Mouse (Mus musculus): Measurements from ENCODE around the gene Hilpda. TPM values are rescaled to one million over a fixed set of nuclear protein-coding genes. Genes with fewer than 3 reads are reported as not detected.

Gene Hilpda
- polyA plus RNA-seq (2014; fragmentation: Nextera tagmentation; extraction: Ambion mirVana): 35.9 and 37.8 TPM in 2 replicates

- Histone ChIP-seq H3K9me3 (ENCODE audit: control insufficient read depth, low read length) (no peaks in the 10 kb centered on the region), H3K4me1 (replicated peaks; ENCODE audit: control insufficient read depth, insufficient read depth, low read length) (no peaks in the 10 kb centered on the region), H3K27ac (ENCODE audit: low read depth, low read length) (no peak within 1 kb of the TSS), H3K4me3 (ENCODE audit: low read depth, low read length) (peak within 1 kb of the TSS; percentile 42), H3K9ac (ENCODE audit: low read depth, low read length) (peak within 1 kb of the TSS; percentile 54), H3K36me3 (ENCODE audit: control insufficient read depth, insufficient read depth, low read length) (no peaks in the 10 kb centered on the region), H3K4me2 (replicated peaks; ENCODE audit: low read depth, low read length) (peak within 1 kb of the TSS; percentile 57), H3K27me3 (ENCODE audit: control insufficient read depth, insufficient read depth, low read length) (no peaks in the 10 kb centered on the region; the same call in 1 of the 2 replicates)
- WGBS: under 1% methylated on average over 45 of the region's 46 CpGs
- DNase-seq (ENCODE audit: low spot score) (peak; percentile 97), ATAC-seq (ENCODE audit: low FRiP score) (peak; percentile 98)
Observed at GRCm38 (mm10) chr6:29272312-29273072, at the start of gene Hilpda. Gene Hilpda (plus strand): TSS chr6:29272488.

GRCm38 (mm10) chr6:29229265-29229913, 42.9 kb upstream of the Hilpda start:
- Histone ChIP-seq H3K4me1 (replicated peaks; ENCODE audit: control insufficient read depth, insufficient read depth, low read length) (no peaks in the 10 kb centered on the region), H3K27me3 (ENCODE audit: control insufficient read depth, insufficient read depth, low read length) (no peaks in the 10 kb centered on the region), H3K9me3 (ENCODE audit: control insufficient read depth, low read length) (no peaks in the 10 kb centered on the region), H3K4me3 (ENCODE audit: low read depth, low read length) (no peak overlapping the region), H3K9ac (ENCODE audit: low read depth, low read length) (no peak overlapping the region), H3K36me3 (ENCODE audit: control insufficient read depth, insufficient read depth, low read length) (no peaks in the 10 kb centered on the region), H3K4me2 (replicated peaks; ENCODE audit: low read depth, low read length) (no peak overlapping the region), H3K27ac (ENCODE audit: low read depth, low read length) (no peak overlapping the region)
- no peak for ATAC-seq (ENCODE audit: low FRiP score)
- DNase-seq (ENCODE audit: low spot score): no peak
- 87% methylated on average over 6 of the region's 6 CpGs for WGBS

GRCm38 (mm10) chr6:29230386-29230785, 41.9 kb upstream of the Hilpda start:
- Histone ChIP-seq H3K27me3 (ENCODE audit: control insufficient read depth, insufficient read depth, low read length) (no peaks in the 10 kb centered on the region), H3K4me1 (replicated peaks; ENCODE audit: control insufficient read depth, insufficient read depth, low read length) (no peaks in the 10 kb centered on the region), H3K4me3 (ENCODE audit: low read depth, low read length) (no peak overlapping the region), H3K27ac (ENCODE audit: low read depth, low read length) (no peak overlapping the region), H3K4me2 (replicated peaks; ENCODE audit: low read depth, low read length) (no peak overlapping the region), H3K9me3 (ENCODE audit: control insufficient read depth, low read length) (no peaks in the 10 kb centered on the region), H3K9ac (ENCODE audit: low read depth, low read length) (no peak overlapping the region), H3K36me3 (ENCODE audit: control insufficient read depth, insufficient read depth, low read length) (no peaks in the 10 kb centered on the region)
- DNase-seq (ENCODE audit: low spot score) (no peak), ATAC-seq (ENCODE audit: low FRiP score) (no peak)
- 67% methylated on average over 6 of the region's 6 CpGs for WGBS

GRCm38 (mm10) chr6:29231799-29232198, 40.5 kb upstream of the Hilpda start:
- no peak overlapping the region for H3K27ac ChIP-seq (ENCODE audit: low read depth, low read length)

GRCm38 (mm10) chr6:29232321-29232720, 40.0 kb upstream of the Hilpda start:
- Histone ChIP-seq H3K4me3 (ENCODE audit: low read depth, low read length) (no peak overlapping the region), H3K27ac (ENCODE audit: low read depth, low read length) (no peak overlapping the region), H3K4me1 (replicated peaks; ENCODE audit: control insufficient read depth, insufficient read depth, low read length) (no peaks in the 10 kb centered on the region), H3K27me3 (ENCODE audit: control insufficient read depth, insufficient read depth, low read length) (no peaks in the 10 kb centered on the region), H3K9me3 (ENCODE audit: control insufficient read depth, low read length) (no peaks in the 10 kb centered on the region), H3K36me3 (ENCODE audit: control insufficient read depth, insufficient read depth, low read length) (no peaks in the 10 kb centered on the region), H3K4me2 (replicated peaks; ENCODE audit: low read depth, low read length) (no peak overlapping the region), H3K9ac (ENCODE audit: low read depth, low read length) (no peak overlapping the region)
- ATAC-seq (ENCODE audit: low FRiP score): no peak
- DNase-seq (ENCODE audit: low spot score): no peak
- WGBS: 83% methylated on average over 6 of the region's 6 CpGs

More at GRCm38 (mm10) chr6:29231799-29232198, 40.5 kb upstream of the Hilpda start:
- no peaks in the 10 kb centered on the region for H3K9me3 ChIP-seq (ENCODE audit: control insufficient read depth, low read length)
- ATAC-seq (ENCODE audit: low FRiP score) (no peak), DNase-seq (ENCODE audit: low spot score) (no peak)
- no peak overlapping the region for H3K4me2 ChIP-seq (replicated peaks; ENCODE audit: low read depth, low read length)
- H3K9ac ChIP-seq (ENCODE audit: low read depth, low read length): no peak overlapping the region
- 65% methylated on average over 3 of the region's 3 CpGs for WGBS
- H3K36me3 ChIP-seq (ENCODE audit: control insufficient read depth, insufficient read depth, low read length): no peaks in the 10 kb centered on the region
- H3K4me3 ChIP-seq (ENCODE audit: low read depth, low read length): no peak overlapping the region
- H3K4me1 ChIP-seq (replicated peaks; ENCODE audit: control insufficient read depth, insufficient read depth, low read length): no peaks in the 10 kb centered on the region
- H3K27me3 ChIP-seq (ENCODE audit: control insufficient read depth, insufficient read depth, low read length): no peaks in the 10 kb centered on the region

GRCm38 (mm10) chr6:29233710-29234109, 38.6 kb upstream of the Hilpda start:
- H3K9me3 ChIP-seq (ENCODE audit: control insufficient read depth, low read length): no peaks in the 10 kb centered on the region
- no peak overlapping the region for H3K27ac ChIP-seq (ENCODE audit: low read depth, low read length)
- no peak overlapping the region for H3K4me2 ChIP-seq (replicated peaks; ENCODE audit: low read depth, low read length)
- H3K4me1 ChIP-seq (replicated peaks; ENCODE audit: control insufficient read depth, insufficient read depth, low read length): no peaks in the 10 kb centered on the region
- no peaks in the 10 kb centered on the region for H3K36me3 ChIP-seq (ENCODE audit: control insufficient read depth, insufficient read depth, low read length)
- no peak overlapping the region for H3K9ac ChIP-seq (ENCODE audit: low read depth, low read length)
- ATAC-seq (ENCODE audit: low FRiP score) (no peak), DNase-seq (ENCODE audit: low spot score) (no peak)
- WGBS: 68% methylated on average over 3 of the region's 3 CpGs
- no peaks in the 10 kb centered on the region for H3K27me3 ChIP-seq (ENCODE audit: control insufficient read depth, insufficient read depth, low read length)
- no peak overlapping the region for H3K4me3 ChIP-seq (ENCODE audit: low read depth, low read length)

GRCm38 (mm10) chr6:29234272-29234671, 38.0 kb upstream of the Hilpda start:
- no peak for ATAC-seq (ENCODE audit: low FRiP score)
- Histone ChIP-seq H3K27me3 (ENCODE audit: control insufficient read depth, insufficient read depth, low read length) (no peaks in the 10 kb centered on the region), H3K4me2 (replicated peaks; ENCODE audit: low read depth, low read length) (no peak overlapping the region), H3K9ac (ENCODE audit: low read depth, low read length) (no peak overlapping the region), H3K27ac (ENCODE audit: low read depth, low read length) (no peak overlapping the region), H3K36me3 (ENCODE audit: control insufficient read depth, insufficient read depth, low read length) (no peaks in the 10 kb centered on the region), H3K4me1 (replicated peaks; ENCODE audit: control insufficient read depth, insufficient read depth, low read length) (no peaks in the 10 kb centered on the region), H3K4me3 (ENCODE audit: low read depth, low read length) (no peak overlapping the region), H3K9me3 (ENCODE audit: control insufficient read depth, low read length) (no peaks in the 10 kb centered on the region)
- WGBS: 52% methylated on average over 8 of the region's 8 CpGs
- DNase-seq (ENCODE audit: low spot score): peak; percentile 42

GRCm38 (mm10) chr6:29240806-29241205, 31.5 kb upstream of the Hilpda start:
- no peak overlapping the region for H3K4me2 ChIP-seq (replicated peaks; ENCODE audit: low read depth, low read length)
- H3K36me3 ChIP-seq (ENCODE audit: control insufficient read depth, insufficient read depth, low read length): no peaks in the 10 kb centered on the region
- ATAC-seq (ENCODE audit: low FRiP score): 0 out of 2 replicates have a peak, but pooled peaks have one; percentile 30
- WGBS: 25% methylated on average over 2 of the region's 2 CpGs
- H3K27ac ChIP-seq (ENCODE audit: low read depth, low read length): no peak overlapping the region
- H3K9me3 ChIP-seq (ENCODE audit: control insufficient read depth, low read length): no peaks in the 10 kb centered on the region
- no peaks in the 10 kb centered on the region for H3K27me3 ChIP-seq (ENCODE audit: control insufficient read depth, insufficient read depth, low read length)
- H3K4me1 ChIP-seq (replicated peaks; ENCODE audit: control insufficient read depth, insufficient read depth, low read length): no peaks in the 10 kb centered on the region
- no peak overlapping the region for H3K9ac ChIP-seq (ENCODE audit: low read depth, low read length)
- peak; percentile 76 for DNase-seq (ENCODE audit: low spot score)
- no peak overlapping the region for H3K4me3 ChIP-seq (ENCODE audit: low read depth, low read length)

GRCm38 (mm10) chr6:29241697-29242096, 30.6 kb upstream of the Hilpda start:
- WGBS: 56% methylated on average over 2 of the region's 2 CpGs
- no peaks in the 10 kb centered on the region for H3K4me1 ChIP-seq (replicated peaks; ENCODE audit: control insufficient read depth, insufficient read depth, low read length)
- ATAC-seq (ENCODE audit: low FRiP score) (no peak), DNase-seq (ENCODE audit: low spot score) (no peak)
- H3K27me3 ChIP-seq (ENCODE audit: control insufficient read depth, insufficient read depth, low read length): no peaks in the 10 kb centered on the region
- no peak overlapping the region for H3K9ac ChIP-seq (ENCODE audit: low read depth, low read length)
- no peak overlapping the region for H3K4me3 ChIP-seq (ENCODE audit: low read depth, low read length)
- H3K9me3 ChIP-seq (ENCODE audit: control insufficient read depth, low read length): no peaks in the 10 kb centered on the region
- no peaks in the 10 kb centered on the region for H3K36me3 ChIP-seq (ENCODE audit: control insufficient read depth, insufficient read depth, low read length)
- H3K27ac ChIP-seq (ENCODE audit: low read depth, low read length): no peak overlapping the region
- H3K4me2 ChIP-seq (replicated peaks; ENCODE audit: low read depth, low read length): no peak overlapping the region

Measured in hindbrain, embryonic 11.5 days (tissue).